Mouse (Mus musculus): ENCODE measurements around the gene Bud23.

Bud23 gene

DNA sequence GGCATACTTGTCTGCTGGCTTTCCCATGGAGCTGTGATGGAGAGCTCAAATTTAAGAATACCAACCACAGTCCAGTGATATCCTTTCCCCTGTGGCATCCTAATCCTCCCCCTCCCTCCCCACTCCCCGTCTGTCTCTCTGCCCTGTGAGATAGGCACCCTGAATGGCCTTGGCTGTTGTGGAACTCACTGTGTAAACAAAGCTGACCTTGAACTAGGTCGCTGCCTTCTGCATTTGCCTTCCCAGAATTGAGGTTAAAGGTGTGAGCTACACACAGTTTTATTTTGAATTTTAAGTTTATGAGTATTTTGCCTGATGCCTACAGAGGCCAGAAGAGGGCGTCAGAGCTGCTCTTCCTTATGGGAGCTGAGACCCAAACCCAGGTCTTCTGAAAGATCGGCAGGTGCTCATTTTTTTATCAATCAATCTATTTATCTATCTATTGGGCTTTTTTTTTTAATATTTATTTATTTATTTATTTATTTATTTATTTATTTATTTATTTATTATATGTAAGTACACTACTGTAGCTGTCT lies 48.5 kb downstream of the Bud23 start:
- no peak for DNase-seq

DNA sequence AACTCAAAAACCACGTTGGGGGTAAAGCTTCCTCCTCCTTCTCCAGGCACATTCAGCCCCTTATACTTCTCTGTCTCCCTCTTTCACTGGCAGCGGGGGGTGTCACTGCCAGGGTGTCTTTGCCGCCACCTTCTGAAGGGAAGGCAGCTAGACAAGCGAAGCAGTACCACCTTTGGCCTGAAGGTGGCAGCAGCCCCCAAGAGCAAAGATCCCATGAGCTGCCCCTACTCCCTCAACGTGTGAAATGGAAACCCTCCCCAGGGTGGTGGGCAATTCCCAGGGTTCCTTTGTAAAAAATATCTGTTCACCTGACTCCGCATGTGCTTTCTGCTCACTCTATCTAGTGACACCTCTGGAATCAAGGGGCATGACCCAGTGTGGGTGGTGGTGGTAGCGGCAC lies 49.3 kb downstream of the Bud23 start:
- peak; percentile 85 for DNase-seq

DNA sequence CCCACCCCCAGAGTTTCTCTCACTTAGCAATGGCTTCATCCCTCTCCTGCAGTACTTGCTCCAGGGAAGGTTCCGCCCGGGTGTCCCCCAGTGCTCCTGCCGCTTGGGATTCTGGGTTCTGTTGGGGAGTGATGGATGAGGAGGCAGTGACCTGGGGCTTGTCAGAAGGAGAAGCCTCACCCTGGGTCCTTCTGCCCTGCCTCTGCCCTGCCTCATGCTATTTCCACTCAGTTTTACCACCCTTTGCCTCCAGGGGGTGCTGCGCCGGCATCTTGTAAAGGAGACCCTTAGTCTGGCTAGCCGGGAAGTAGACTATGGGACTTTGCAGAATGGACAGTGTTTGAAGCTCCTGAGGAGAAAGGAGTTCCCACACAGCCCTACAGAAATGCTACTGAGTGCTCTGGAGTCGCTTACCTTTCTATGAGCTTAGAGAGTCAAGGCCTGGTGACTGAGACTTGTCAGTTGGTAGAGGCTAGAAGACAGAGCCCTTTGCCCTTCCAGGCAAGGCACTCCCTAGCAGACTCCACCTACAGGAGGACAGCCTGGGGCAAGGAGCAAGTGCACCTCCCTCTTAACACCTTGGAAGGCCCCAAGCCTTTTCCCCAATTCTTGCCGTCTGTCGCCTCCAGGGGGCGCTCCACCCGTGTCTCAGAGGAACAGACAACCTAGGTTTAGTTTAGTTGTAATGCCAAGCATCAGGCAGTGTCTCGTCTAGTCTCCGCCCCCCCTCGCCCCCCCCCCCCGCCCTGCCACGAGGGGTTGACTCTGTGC lies 51.9 kb downstream of the Bud23 start:
- DNase-seq, result no peak

DNA sequence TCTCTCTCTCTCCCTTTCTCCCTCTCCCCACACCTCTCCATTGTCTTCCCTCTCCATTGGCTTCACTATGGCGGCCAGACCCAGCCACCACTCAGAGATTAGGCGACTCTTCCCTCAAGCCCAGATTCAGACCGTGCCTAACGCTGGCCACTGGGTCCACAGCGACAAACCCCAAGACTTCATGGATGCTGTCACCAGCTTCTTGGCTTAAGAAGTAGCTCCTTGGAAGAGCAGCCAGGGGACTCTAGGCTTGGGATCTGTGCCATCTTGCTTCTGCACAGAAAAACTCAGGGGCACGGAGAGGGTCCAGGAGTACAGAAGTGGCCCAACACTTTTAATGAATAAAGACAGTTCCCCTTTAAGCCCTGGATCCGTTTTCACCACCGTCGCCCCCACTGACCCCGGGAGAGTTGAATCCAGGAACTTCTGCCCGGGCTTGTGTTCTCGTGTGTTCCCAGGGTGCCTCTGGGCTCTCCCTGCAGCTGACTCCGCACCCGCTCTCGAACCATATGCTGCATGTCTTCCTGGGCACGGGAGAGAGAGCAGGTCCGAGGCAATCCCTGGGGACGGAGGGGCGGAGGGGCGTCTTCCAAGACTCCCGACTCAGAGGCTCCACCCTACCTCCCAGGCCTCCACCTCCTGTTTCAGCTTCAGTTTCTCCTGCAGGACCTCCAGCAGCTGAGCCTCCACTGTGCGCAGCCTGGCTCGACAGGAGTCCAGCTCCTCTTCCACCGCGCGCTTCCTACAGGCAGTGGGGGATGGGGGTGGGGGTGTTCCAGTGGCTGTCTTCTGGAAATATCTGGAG lies 52.7 kb downstream of the Bud23 start:
- no peak for DNase-seq

DNA sequence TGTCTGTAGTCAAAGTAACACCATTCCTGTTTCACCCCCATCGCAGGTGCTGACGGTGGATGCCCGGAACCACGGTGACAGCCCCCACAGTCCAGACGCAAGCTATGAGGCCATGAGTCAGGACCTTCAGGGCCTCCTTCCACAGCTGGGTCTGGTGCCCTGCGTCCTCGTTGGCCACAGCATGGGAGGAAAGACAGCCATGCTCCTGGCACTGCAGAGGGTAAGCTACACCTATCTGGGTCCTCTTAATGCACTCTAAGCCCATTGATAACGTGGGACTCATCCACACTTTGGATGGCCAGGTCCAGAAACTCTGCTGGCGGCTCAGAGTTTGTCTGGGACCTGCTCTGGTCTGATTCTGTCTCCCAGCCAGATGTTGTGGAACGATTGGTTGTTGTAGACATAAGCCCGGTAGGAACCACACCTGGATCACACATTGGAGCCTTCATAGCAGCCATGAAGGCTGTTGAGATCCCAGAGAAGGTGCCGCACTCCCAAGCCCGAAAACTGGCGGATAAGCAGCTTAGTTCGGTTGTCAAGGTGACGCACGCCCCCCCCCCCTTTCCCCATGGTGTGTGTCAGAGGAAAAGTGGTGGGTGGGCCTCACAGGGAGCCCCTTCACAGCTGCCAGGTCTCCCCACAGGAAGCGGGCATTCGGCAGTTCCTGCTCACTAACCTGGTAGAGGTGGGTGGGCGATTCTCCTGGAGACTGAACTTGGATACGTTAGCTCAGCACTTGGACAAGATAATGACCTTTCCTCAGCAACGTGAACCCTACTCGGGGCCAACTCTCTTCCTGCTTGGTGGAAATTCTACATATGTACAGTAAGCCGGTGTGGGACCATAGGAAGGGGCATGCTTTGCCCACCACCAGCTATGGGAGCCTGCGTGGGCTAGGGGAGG lies 53.7 kb downstream of the Bud23 start:
- DNase-seq, result no peak

DNA sequence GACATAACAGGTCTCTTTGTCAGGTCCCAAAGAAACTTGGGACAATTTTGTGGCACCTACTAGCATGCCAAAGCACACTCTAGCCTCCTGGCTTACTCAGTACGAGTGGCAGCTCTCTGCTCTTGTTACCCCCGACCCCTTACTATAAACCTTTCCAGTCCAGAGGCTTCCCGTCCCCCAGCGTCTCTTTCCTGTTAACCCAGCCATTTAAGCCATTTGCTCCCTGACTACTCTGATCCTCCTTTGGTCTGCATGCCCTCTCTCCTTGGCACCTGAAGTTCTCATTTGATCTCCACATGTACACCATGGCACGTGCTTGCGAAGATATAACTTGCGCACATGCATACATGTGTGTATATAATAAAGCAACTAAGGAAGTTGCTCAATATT lies 54.4 kb downstream of the Bud23 start:
- DNase-seq, result no peak

DNA sequence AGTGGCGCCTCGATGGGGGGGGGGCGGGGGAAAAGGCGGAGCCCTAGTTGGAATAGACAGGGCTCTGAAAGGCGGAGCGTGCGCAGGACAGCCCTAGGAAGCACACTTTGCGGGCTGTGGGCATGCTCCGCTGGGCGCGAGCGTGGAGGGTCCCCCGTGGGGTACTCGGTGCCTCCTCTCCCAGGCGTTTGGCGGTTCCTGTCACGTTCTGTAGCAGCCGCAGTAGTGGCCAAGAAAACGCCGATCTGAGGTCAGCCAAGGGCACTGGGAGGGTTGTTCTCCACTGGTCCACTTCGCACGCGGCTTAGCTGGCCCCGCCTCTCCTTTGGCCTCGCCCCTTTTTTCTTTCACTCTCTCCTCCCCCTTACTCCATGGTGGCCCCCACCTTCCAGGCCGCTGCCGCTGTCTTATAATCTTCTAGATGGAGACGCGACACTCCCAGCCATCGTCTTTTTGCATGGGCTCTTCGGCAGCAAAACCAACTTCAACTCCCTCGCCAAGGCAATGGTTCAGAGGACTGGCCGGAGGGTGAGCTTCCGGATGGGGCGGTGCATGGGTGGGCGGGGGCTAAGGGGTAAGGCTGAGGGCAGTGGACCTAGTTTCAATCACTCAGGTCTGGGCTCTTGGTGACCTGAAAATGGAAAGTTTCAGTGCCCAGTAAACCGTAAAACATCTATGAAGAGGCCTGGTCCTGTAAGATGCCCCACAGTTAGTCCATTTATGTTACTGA lies 55.0 kb downstream of the Bud23 start:
- peak; percentile 91 for DNase-seq

DNA sequence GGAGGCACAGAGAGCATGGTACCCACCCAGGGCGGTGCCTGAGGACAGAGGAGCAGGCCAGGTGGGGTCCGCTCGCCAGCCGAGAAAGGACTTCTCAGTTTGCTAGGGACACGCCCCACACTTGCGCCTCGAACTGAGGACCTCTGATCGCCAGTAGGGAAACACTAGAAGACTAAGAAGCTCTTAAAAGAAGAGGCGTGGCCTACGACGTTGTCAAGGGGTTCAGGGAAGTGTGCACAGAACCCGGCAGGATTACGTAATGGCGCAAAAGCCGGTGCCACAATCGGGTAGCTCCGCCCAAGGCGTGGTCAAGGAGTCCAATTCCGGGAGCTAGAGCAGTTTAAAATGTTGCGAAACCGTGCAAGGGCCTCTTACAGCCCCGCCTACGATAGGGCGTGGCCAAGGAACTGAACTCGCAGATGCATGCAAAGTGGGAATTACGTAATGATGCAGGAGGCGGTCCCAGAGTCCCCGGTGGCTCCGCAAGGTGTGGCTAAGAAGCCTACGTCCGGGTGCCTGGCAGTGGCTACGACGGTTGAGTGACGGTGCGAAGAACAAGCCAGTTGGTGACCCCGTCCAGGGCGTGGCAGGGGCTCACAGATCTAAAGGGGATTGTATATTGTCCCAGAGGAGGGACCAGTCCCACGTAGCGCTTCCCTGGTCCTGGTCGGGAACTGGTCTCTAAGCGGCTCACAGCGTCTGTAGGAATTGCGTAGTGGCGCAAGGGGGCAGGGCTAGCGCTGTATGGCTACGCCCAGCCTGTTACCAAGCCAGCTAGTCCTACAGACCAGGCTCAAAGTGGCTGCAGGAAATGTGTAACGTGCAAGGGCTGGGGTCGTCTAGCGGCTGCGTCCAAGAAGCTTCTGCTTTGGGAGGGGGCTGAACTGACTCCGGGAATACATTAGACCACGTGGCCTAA lies 55.8 kb downstream of the Bud23 start, which contains the start of gene Abhd11:
Abhd11 (plus strand) TSS at position 482 of the 919 bp plus-strand sequence.
- DNase-seq, result peak; percentile 100

DNA sequence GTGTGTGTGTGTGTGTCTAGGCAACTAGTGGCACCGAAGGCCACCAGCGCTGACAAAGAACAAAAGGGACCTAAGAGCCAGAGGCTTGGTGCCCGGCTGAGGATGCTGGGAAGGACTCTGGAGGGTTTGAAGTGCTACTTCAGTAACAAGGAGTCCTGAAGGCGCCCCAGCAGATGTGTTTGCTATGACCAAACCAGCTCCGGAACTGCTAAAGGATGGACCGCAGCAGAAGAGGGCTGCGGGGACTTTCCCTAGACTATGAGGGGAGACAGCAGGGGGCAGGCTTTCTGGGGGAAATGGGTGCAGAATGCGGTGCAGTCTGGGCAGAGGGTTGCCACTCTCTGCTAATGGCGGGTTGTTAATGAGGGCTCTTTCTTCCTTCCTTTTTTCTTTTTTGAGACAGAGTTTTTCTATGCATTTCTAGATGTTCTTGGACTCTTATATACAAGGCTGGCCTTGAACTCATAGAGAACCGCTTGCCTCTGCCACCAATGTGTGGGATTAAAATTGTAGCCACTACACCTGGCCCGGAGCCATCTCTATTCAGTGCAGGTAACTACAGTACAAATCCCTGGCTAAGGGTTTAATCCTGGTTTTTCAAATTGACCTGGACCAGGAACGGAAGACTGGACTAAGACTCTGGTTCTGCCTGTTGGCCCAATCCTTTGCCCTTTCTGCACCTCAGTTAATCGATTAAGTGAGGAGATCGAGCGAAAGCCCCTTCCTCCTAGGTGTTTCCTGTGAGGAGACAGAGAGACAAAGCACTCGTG lies 56.8 kb downstream of the Bud23 start:
- DNase-seq, result peak; percentile 54
